Mouse (Mus musculus) spleen, postnatal 10 days (tissue): ENCODE measurements around the gene Gm26965.
"Not testable (repeated sequence)": the region's sequence is repeated elsewhere in the genome, so short reads cannot be mapped to it uniquely, and the experiment has no call there.

Experiments
- DNase-seq, 2 experiments: peaks; one replicate each; pipeline ENCODE4 v3.0.0; 2021 to 2022; ENCODE audit warnings: low spot score in 2 of 2

The Gm26965 gene

DNA sequence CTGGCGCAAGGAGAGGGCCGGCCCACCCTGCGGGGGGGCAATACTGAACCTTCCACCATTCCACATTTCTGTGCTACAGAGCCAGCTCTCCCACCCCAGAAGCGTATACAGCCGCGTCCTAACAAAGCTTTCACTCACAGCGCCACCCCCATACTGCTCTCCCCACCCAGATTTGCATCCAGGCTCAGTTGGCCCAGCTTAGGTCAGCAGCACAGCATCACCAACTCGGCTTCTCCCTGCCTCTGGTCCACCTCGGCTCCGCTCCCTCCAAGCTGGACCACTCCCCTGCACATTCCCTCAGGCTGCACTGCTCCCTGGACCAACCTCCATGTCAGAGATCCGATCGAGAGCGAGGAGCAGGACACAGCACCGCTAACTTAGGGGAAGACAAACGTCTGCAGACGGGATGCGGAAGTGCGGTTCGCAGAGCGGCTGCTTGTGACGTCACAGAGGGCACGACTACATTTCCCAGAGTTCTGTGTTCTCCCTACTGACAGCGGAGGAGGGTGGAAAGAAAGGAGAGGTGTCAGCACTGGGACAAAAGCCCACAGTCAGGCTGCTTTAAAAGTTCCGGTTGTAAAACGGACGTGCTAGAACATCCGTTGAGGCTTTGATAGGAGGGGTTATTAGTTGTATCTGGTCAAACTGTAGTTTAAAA lies at the start of gene Gm26965, which contains the start of gene Zfp87:
TSS of gene Gm26965 (minus strand) at position 399 of the 658 bp plus-strand sequence.
TSS of gene Zfp87 (minus strand) at position 425 of the 658 bp plus-strand sequence.
- peak; percentile 83 to 92 for DNase-seq

DNA sequence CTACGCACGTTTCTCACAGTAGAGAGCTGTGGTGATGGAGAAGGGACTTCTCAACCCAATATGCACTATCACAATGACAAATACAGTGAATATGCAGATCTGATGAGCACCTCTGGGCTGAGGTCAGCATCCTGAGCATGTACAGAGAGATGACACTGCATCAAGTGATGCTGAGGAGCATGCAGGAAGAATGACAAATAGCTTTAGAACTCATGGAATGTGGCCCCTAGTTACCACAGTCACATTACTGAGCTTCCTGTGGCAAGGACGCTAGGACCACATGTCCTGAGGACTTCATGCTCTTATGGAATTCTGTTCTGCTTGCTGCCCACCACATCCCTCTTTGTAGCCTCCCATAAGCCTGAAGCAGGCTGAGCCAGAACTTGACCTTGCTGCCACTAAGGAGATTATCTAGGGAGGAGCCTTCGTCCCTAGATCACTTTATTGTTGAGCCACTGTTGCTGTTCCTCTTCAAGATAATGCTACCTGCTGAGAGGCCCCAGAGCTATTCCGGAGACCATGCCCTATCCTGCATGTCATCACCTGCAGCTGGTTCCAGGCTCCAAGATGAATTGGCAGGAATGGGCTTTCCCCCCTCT lies 46.7 kb upstream of the Gm26965 start:
- no peak for DNase-seq

DNA sequence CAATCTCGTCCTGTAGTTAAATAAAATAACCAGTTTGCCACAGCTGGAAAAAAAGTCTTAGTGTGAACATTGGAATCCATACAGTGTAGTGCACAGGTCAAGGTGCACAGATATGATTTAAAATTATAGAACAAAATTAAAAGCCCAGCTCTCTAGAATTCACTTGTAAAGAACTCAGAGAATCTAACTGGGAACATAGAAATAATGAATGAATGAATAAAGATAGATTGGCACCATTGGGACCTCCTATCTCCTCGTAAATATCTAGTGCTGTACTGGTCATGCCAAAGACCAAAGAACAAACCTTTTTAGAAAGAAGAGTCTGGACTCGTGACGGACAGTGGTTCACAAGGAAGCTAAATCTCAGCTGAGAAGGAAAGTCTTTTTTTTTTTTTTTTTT lies 27.8 kb upstream of the Gm26965 start, which contains the start of gene Zfp748:
TSS of gene Zfp748 (minus strand) at position 101 of the 400 bp plus-strand sequence.
- no peak for DNase-seq

DNA sequence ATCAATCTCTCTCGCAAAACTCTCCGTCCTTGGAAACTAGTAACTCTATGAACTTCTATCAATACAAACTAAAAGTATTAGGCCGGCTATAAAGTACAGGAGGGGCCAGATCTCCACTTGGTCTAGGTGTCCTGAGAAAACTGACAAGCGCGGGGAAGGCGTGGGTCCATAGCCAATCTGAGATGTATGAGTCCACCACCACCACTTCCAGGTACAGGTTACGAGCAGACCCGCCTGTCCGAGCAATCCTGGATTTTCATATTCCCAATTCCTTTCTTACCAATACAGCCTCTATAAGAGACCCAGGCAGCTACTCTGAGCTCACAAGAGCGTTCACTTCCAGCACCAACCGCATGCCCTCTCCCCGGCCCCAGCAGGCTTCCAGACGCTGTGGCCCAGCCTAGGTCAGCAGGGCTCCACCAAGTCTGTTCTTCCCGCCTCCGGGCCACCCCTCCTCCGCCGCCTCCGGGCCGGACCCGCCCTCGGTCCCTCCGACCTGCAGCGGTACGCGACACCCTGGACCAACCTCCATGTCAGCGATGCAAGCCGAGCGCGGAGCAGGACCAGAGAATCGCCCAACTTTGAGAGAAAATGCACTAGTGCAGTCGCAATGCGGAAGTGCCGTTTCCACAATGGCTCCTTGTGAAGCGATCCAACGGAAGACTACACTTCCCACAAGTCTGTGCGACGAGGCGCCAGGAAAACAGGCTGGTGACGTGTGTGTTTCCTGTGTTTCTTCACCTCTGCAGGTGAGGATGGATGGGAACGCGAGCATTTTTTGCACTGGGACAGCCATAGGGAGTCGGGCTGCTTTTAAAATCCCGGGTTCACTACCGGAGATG lies 26.8 kb upstream of the Gm26965 start:
- peak; percentile 76 to 82 for DNase-seq

GRCm38 (mm10) chr13:67545941-67546340 lies 20.0 kb upstream of the Gm26965 start:
- no peak for DNase-seq

DNA sequence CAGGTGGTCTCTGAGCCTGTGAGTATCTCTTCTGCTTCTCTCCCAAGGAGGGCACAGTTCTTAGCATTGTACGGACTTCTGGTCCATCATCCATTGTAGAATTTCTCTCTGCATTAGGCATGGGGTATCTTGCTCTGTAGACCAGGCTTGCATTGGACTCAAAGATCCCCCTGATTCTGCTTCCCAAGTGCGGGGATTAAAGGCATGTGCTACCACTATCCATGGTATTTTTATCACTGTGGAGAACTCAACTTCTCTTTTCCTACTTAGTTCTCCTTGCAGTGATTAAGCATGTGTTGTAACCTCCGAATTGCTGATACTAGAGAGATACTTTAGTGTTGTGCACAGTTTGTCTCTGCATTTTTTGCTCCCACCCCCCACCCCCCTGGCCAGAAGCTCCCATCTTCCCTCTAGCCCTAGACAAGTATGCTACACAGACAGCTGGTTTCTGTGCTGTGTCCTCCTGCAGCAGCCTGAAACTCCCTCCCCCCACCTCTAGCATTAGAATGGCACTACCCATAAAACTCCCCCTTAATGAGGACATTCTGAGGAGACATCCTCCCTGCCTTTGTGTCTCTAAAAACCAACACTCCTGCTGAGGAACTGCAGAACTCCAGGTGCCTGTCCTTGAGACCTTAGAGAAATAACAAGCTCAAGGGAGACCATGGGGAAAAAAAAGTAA lies 1.2 kb upstream of the Gm26965 start:
- DNase-seq: no peak

DNA sequence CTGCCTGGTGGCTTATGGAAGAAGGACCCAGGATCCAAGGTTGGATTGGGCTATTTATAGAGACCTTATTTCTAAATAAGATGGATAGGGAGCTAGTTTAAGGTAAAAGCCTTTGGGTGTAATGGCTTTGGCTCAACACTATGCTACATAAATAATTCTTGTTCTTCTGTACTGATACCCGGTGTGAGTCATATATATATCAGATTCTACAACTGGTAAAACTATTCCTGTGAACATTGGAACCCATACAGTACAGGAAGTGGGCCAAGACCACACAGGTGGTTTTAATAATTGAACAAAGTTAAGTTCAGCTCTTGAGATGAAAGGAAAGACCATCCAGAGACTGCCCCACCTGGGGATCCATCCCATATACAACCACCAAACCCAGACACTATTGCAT lies 25.0 kb downstream of the Gm26965 start:
- DNase-seq: no peak

DNA sequence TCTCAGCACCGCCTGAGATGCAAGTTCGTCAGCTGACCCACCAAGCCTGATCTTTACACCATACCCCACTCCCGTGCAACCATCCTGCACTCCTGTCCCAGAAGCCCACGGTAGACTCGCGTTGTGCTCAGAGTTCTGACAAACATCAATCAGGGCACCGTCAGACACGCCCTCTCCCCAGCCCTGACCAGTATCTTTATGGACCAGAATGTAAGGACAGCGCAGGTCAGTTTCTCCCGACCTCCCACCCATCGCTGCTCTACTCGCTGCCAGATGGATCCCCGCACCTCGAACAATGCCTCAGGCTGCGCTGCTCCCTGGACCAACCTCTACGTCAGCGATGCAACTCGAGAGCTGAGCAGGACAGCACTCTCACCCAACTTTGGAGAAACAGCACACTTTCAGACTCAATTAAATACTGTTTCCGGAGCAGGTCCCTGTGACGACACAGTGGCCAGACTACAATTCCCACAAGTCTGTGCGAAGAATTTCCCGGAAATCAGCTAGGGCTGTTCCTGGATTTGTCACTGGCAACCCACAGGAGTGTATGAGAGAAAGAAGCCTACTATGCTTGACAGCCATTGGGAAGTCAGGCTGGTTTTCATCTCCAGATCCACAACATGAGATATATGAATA lies 25.7 kb downstream of the Gm26965 start, which contains the start of gene Zfp58:
TSS of gene Zfp58 (minus strand) at position 472 of the 636 bp plus-strand sequence.
- peak; percentile 45 to 75 for DNase-seq

DNA sequence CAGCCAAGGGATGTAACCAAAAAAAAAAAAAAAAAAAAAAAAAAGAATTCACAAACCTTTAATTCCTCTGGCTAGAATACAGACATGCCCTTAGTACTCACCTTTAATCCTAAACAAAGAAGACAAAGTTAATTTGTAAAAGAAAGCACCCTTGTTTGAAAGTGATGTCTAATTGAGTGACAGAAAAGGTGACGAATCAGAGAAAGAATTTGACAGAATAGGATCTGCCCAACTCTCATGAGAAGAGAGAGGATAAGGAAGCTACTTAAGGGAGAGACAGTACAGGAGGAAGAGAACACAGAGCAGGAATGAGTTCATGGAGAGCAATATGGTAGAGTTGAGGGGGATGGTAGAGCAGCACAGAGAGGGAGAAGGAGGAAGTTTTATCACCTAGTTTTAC lies 30.3 kb downstream of the Gm26965 start:
- no peak for DNase-seq

GRCm38 (mm10) chr13:67484424-67484811 lies 41.5 kb downstream of the Gm26965 start:
- peak in 1 of 2 experiments; percentile 14 for DNase-seq

GRCm38 (mm10) chr13:67483625-67484423 lies 42.1 kb downstream of the Gm26965 start, which contains the start of gene Zfp874b:
TSS of gene Zfp874b (minus strand) at chr13:67484258.
- peak; percentile 86 to 90 for DNase-seq

GRCm38 (mm10) chr13:67481528-67481927 lies 44.4 kb downstream of the Gm26965 start:
- DNase-seq: no peak

DNA sequence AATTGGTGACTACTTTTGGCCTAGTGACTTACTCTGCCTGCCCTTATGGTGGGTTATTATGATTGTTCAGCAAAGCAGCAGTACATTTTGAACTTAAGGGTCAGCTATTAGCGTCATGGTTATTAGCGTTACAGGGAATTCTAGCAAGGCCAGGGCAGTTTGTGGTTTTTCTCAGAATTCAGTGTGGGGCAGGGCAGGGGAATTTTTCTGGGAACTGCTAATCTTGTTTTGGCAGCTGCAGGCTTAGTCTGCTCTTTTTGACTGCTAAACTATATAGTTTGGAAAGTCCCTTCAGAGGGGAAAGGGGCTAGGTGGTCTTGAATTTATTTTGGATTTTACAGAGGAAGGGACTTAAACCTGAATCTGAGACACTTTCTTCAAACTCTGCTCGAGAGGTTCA lies 56.7 kb downstream of the Gm26965 start:
- DNase-seq: no peak

DNA sequence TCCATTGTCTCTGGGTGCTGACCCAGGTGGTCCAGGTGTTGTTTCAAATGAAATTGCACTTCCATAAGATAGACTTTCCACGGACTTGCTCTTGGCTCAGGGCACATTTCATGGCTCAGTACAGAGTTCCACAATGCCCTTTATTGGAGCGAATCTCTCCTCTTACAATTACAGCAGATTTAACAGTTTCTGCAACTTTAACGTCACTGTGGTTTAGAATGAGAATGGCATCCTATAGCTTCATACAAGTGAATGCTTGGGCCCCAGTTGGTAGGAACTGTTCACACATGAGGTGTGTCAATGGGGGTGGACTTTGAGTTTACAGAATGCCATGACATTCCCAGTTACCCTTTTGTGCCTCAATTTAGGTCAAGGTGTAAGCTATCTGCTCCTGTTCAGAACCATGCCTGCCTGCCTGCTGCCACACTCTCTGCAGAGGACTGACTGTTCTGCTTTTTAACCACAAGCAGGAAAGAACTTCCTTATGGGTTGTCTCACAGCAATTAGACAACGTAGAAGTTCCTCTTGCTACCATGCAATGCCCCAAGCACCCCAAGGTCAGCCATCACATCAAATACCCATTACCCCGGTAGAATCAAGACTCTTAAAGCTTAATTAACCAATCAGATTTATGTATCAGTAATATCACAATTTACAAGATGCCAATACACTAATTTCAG lies 62.3 kb downstream of the Gm26965 start:
- DNase-seq: not testable (repeated sequence)

GRCm38 (mm10) chr13:67452021-67452309 lies 74.0 kb downstream of the Gm26965 start:
- no peak for DNase-seq

DNA sequence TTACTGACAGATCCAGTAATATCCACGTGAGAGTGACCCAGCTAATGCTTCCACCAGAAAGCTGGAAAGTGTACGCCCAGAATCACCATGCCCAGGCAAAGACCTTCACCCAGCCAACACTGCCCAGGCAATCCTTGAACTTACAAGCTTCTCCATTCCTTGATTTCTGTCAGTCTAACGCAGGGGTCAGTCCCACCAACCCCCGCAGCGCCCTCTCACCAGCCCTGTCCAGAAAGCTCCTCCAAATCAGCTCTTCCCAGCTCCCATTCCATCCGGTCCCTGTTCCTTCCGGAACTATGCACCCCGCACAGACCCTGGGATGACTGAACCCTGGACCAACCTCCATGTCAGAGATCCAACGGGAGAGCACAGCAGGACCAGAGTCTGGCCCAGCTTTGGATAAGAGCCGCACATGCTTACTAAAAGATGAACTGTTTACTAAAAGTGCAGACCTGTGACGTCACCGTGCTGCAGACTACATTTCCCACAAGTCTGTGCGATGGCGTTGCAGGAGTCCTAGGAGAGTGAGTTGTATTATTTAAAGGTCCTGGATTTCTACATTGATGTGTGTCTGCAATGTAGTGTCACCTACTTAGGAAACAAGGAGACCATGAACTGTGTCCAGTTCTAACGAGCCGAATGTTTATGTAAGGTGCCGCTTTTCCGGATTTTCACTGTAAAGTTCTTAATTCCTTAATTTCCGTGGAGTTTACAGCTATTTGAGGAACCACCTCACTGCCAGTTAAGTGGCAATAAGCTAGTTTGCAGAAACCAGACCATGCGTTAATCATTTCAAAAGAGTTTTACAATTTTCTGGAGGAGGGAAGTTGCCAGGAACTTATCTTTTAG lies 74.6 kb downstream of the Gm26965 start, which contains the start of gene Zfp874a:
TSS of gene Zfp874a (minus strand) at position 453 of the 849 bp plus-strand sequence.
- peak; percentile 75 to 92 for DNase-seq
